In the genomic region with DNA sequence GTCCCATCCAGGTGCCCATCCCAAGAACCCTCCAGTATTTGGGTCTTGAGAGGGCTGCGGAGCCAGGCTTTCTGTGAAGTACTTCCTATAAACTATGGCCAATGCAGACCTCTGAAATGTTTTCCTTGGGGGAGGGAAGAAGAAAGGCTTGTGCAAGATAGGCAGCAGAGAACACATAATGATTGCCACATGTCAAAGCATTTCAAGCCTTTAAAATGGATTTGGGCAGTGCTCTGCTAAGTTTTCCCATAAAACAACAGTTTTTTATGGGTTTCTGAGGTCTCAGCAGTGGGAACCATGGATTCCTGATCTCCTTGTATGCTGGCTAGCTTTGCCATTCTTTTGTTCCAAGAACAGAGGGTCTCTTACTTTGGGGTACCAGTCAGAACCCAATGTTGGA, we compare ENCODE assay signal across 19 mouse cellular contexts.
"Had no signal": no experiment of that assay in that cellular context is flagged by ENCODE, and none has a peak within 500 bp of the region (broad histone marks: within the 10 kb centered on the region; RNA-seq: fewer than 3 reads in every experiment).

No protein-coding gene starts in this region.

- H3K4me2 ChIP-seq: kidney, embryonic 15.5 days; liver, embryonic 11.5 days; lung, embryonic 14.5 days; midbrain, embryonic 12.5 days; midbrain, embryonic 15.5 days; neural tube, embryonic 13.5 days; stomach, embryonic 15.5 days had no signal

- H3K4me1 ChIP-seq: kidney, embryonic 15.5 days; midbrain, embryonic 12.5 days; midbrain, embryonic 15.5 days; neural tube, embryonic 13.5 days; stomach, embryonic 15.5 days had no signal

- DNase-seq: kidney, adult 11 months; kidney, adult 8-10 months; kidney, postnatal 10 days; kidney, postnatal 36 days; layer of hippocampus, postnatal 36 days; liver, postnatal 0 days; lung, embryonic 14.5 days; thymus, postnatal 36 days had no signal

- H3K27me3 ChIP-seq: kidney, embryonic 15.5 days; midbrain, embryonic 12.5 days; midbrain, embryonic 15.5 days; neural tube, embryonic 13.5 days; stomach, embryonic 15.5 days had no signal

- H3K36me3 ChIP-seq: kidney, embryonic 15.5 days; midbrain, embryonic 12.5 days; midbrain, embryonic 15.5 days; neural tube, embryonic 13.5 days; stomach, embryonic 15.5 days had no signal

- ATAC-seq: liver, postnatal 0 days; lung, postnatal 0 days; midbrain, embryonic 15.5 days had no signal

- H3K9ac ChIP-seq: kidney, embryonic 15.5 days; liver, embryonic 14.5 days; liver, postnatal 0 days; lung, embryonic 14.5 days; midbrain, embryonic 12.5 days; midbrain, embryonic 15.5 days; neural tube, embryonic 13.5 days; stomach, embryonic 15.5 days had no signal

- H3K9me3 ChIP-seq: kidney, embryonic 15.5 days; midbrain, embryonic 12.5 days; midbrain, embryonic 15.5 days; neural tube, embryonic 13.5 days; stomach, embryonic 15.5 days had no signal

- H3K4me3 ChIP-seq: kidney, embryonic 15.5 days; left cerebral cortex, adult 2 months; midbrain, embryonic 12.5 days; midbrain, embryonic 15.5 days; myocyte; neural tube, embryonic 13.5 days; stomach, embryonic 15.5 days had no signal

- H3K27ac ChIP-seq: kidney, embryonic 15.5 days; left cerebral cortex, adult 2 months; liver, embryonic 14.5 days; macrophage; midbrain, embryonic 12.5 days; midbrain, embryonic 15.5 days; neural tube, embryonic 13.5 days; stomach, embryonic 15.5 days had no signal
